Mouse (Mus musculus): ENCODE data around the gene Chrm1. TPM values are rescaled to one million over a fixed set of nuclear protein-coding genes. Genes with fewer than 3 reads are reported as not detected.

Gene Chrm1
- polyA plus RNA-seq, 1 experiment from 2014 or later = not detected

DNA sequence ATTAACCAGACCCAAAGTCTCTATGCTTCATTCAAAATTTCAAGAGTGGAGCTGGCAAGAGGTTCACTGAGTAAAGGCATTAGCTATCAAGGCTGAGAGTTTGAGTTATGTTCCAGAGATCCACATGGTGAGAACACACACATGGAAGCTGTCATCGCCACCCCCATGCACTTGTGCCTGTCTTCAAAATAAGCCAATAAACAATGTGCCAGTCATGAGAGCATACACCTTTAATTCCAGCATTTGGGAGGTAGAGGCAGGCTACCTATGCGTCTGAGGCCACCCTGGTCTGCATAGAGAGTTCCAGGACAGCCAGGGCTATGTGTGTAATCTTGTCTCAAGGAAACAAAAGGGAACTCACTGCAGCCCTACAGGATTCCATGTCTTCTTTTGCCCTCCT lies 20.0 kb downstream of the Chrm1 start:
- Histone ChIP-seq H3K4me3 (no peak overlapping the region), H3K4me2 (no peak overlapping the region), H3K9ac (no peak overlapping the region), H3K27ac (ENCODE audit: poor library complexity, severe bottlenecking) (no peak overlapping the region), H3K4me1 (replicated peaks) (0 out of 2 replicates have a peak, but pooled peaks cover 11% of the 10 kb centered on the region), H3K36me3 (no peaks in the 10 kb centered on the region), H3K9me3 (replicated peaks) (no peaks in the 10 kb centered on the region), H3K27me3 (replicated peaks) (0 out of 2 replicates have a peak, but pooled peaks cover 9% of the 10 kb centered on the region)
- 77% methylated on average over 2 of the region's 2 CpGs for WGBS
- ATAC-seq (ENCODE audit: insufficient number of reproducible peaks, low FRiP score) = no peak

- no peak overlapping the region for H3K4me3 ChIP-seq
- H3K4me1 ChIP-seq (replicated peaks) = no peaks in the 10 kb centered on the region
- H3K27ac ChIP-seq (ENCODE audit: poor library complexity, severe bottlenecking) = no peak overlapping the region
- 61% methylated on average over 9 of the region's 9 CpGs for WGBS
- ATAC-seq (ENCODE audit: insufficient number of reproducible peaks, low FRiP score) = no peak
- no peaks in the 10 kb centered on the region for H3K36me3 ChIP-seq
- no peaks in the 10 kb centered on the region for H3K27me3 ChIP-seq (replicated peaks)
- no peaks in the 10 kb centered on the region for H3K9me3 ChIP-seq (replicated peaks)
- H3K9ac ChIP-seq = no peak overlapping the region
- no peak overlapping the region for H3K4me2 ChIP-seq
These were observed 28.4 kb downstream of the Chrm1 start for GRCm38 (mm10) chr19:8691871-8692539.

DNA sequence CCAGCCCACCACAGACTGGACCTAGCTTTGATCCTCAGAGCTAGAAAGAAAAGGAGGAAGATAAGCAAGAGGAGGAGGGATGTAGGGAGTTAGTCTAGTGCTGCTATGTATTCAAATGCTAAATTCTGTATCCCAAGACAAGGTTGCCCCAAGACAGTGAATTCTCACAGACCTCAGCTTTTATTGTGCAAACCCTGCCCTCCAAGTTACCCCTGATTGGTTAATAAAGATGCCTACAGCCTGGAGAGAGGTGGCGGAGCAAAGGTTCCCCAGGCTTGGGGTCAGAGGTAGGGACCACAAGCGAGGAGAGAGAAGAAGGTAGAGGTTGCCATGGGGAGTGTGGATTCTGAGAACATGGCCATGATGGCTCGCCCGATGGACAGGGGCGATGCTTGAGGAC lies 29.2 kb downstream of the Chrm1 start:
- H3K27me3 ChIP-seq (replicated peaks) = no peaks in the 10 kb centered on the region
- no peaks in the 10 kb centered on the region for H3K4me1 ChIP-seq (replicated peaks)
- no peak overlapping the region for H3K27ac ChIP-seq (ENCODE audit: poor library complexity, severe bottlenecking)
- no peak overlapping the region for H3K4me2 ChIP-seq
- H3K9me3 ChIP-seq (replicated peaks) = no peaks in the 10 kb centered on the region
- 77% methylated on average over 5 of the region's 5 CpGs for WGBS
- no peak for ATAC-seq (ENCODE audit: insufficient number of reproducible peaks, low FRiP score)
- H3K36me3 ChIP-seq = no peaks in the 10 kb centered on the region
- no peak overlapping the region for H3K4me3 ChIP-seq
- H3K9ac ChIP-seq = no peak overlapping the region

DNA sequence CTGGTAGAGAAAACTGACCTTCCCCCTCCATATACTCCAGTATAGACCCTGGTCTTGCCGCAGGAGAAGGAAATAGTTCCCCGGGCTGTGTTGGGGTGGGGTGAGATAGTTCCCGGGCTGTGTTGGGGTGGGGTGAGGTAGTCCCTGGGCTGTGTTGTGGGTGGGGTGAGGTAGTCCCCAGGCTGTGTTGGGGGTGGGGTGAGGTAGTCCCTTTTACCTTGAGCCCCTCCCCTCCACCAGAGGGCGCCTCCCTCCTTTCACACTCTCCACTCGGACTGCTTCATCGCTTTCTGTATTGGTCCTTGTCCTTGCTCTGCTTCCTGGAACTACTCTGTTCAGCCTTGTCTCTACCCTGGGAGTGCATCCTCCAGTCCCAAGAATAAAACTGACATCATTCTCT lies 31.7 kb downstream of the Chrm1 start:
- H3K4me3 ChIP-seq = no peak overlapping the region
- H3K9ac ChIP-seq = no peak overlapping the region
- no peak overlapping the region for H3K4me2 ChIP-seq
- H3K4me1 ChIP-seq (replicated peaks) = no peaks in the 10 kb centered on the region
- 38% methylated on average over 5 of the region's 6 CpGs for WGBS
- no peak overlapping the region for H3K27ac ChIP-seq (ENCODE audit: poor library complexity, severe bottlenecking)
- no peaks in the 10 kb centered on the region for H3K27me3 ChIP-seq (replicated peaks)
- no peaks in the 10 kb centered on the region for H3K9me3 ChIP-seq (replicated peaks)
- no peaks in the 10 kb centered on the region for H3K36me3 ChIP-seq
- ATAC-seq (ENCODE audit: insufficient number of reproducible peaks, low FRiP score) = peak; percentile 79

GRCm38 (mm10) chr19:8699652-8700051 lies 36.1 kb downstream of the Chrm1 start:
- no peak for ATAC-seq (ENCODE audit: insufficient number of reproducible peaks, low FRiP score)
- H3K4me3 ChIP-seq = no peak overlapping the region

GRCm38 (mm10) chr19:8702458-8702857 lies 38.9 kb downstream of the Chrm1 start:
- 57% methylated on average over 3 of the region's 3 CpGs for WGBS
- ATAC-seq (ENCODE audit: insufficient number of reproducible peaks, low FRiP score) = no peak
- H3K9ac ChIP-seq = no peak overlapping the region
- H3K36me3 ChIP-seq = peaks cover 11% of the 10 kb centered on the region
- no peaks in the 10 kb centered on the region for H3K4me1 ChIP-seq (replicated peaks)
- no peak overlapping the region for H3K27ac ChIP-seq (ENCODE audit: poor library complexity, severe bottlenecking)
- no peak overlapping the region for H3K4me3 ChIP-seq
- no peaks in the 10 kb centered on the region for H3K9me3 ChIP-seq (replicated peaks)
- no peak overlapping the region for H3K4me2 ChIP-seq
- H3K27me3 ChIP-seq (replicated peaks) = no peaks in the 10 kb centered on the region

More at GRCm38 (mm10) chr19:8699652-8700051, 36.1 kb downstream of the Chrm1 start:
- no peaks in the 10 kb centered on the region for H3K36me3 ChIP-seq
- H3K9ac ChIP-seq = no peak overlapping the region
- 71% methylated on average over 9 of the region's 9 CpGs for WGBS
- H3K4me1 ChIP-seq (replicated peaks) = no peaks in the 10 kb centered on the region
- H3K9me3 ChIP-seq (replicated peaks) = no peaks in the 10 kb centered on the region
- H3K27me3 ChIP-seq (replicated peaks) = no peaks in the 10 kb centered on the region
- H3K4me2 ChIP-seq = no peak overlapping the region
- no peak overlapping the region for H3K27ac ChIP-seq (ENCODE audit: poor library complexity, severe bottlenecking)

- no peak for ATAC-seq (ENCODE audit: insufficient number of reproducible peaks, low FRiP score)
- Histone ChIP-seq H3K27me3 (replicated peaks) (no peaks in the 10 kb centered on the region), H3K36me3 (peaks cover 22% of the 10 kb centered on the region), H3K9ac (no peak overlapping the region), H3K4me2 (no peak overlapping the region), H3K4me3 (no peak overlapping the region), H3K4me1 (replicated peaks) (no peaks in the 10 kb centered on the region), H3K27ac (ENCODE audit: poor library complexity, severe bottlenecking) (no peak overlapping the region), H3K9me3 (replicated peaks) (no peaks in the 10 kb centered on the region)
- 56% methylated on average over 4 of the region's 4 CpGs for WGBS
These were observed 40.0 kb downstream of the Chrm1 start for GRCm38 (mm10) chr19:8703571-8703970.

GRCm38 (mm10) chr19:8705026-8705708 lies 41.6 kb downstream of the Chrm1 start:
- Histone ChIP-seq H3K9ac (no peak overlapping the region), H3K27ac (ENCODE audit: poor library complexity, severe bottlenecking) (no peak overlapping the region), H3K36me3 (peaks cover 38% of the 10 kb centered on the region), H3K4me1 (replicated peaks) (0 out of 2 replicates have a peak, but pooled peaks cover under 1% of the 10 kb centered on the region), H3K4me2 (no peak overlapping the region), H3K9me3 (replicated peaks) (no peaks in the 10 kb centered on the region), H3K27me3 (replicated peaks) (no peaks in the 10 kb centered on the region), H3K4me3 (no peak overlapping the region)
- ATAC-seq (ENCODE audit: insufficient number of reproducible peaks, low FRiP score) = no peak
- 75% methylated on average over 6 of the region's 6 CpGs for WGBS

- Histone ChIP-seq H3K4me2 (no peak overlapping the region), H3K4me3 (no peak overlapping the region), H3K27ac (ENCODE audit: poor library complexity, severe bottlenecking) (no peak overlapping the region), H3K36me3 (peaks cover 48% of the 10 kb centered on the region), H3K27me3 (replicated peaks) (no peaks in the 10 kb centered on the region), H3K4me1 (replicated peaks) (0 out of 2 replicates have a peak, but pooled peaks cover 6% of the 10 kb centered on the region), H3K9me3 (replicated peaks) (no peaks in the 10 kb centered on the region), H3K9ac (no peak overlapping the region)
- 87% methylated on average over 7 of the region's 7 CpGs for WGBS
- ATAC-seq (ENCODE audit: insufficient number of reproducible peaks, low FRiP score) = no peak
These were observed 42.6 kb downstream of the Chrm1 start for GRCm38 (mm10) chr19:8706132-8706667.

DNA sequence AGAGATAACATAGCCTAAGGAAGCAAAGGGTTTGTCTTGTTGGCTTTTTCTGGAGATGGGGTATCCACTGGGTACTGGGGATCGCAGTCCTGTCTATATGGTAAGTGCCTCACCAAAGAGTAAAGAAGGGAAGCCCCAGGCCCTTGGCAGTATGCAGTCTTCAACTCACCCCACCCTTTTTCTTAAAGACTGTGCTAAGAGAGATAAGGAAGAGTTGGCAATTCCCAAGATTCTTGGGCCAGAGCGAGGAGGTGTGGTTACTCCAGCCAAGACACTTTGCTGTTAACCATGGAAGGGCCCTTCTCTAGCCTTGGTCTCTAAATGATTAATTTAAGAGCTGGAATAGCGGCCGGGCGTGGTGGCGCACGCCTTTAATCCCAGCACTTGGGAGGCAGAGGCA lies 43.3 kb downstream of the Chrm1 start:
- H3K4me2 ChIP-seq = no peak overlapping the region
- peaks cover 54% of the 10 kb centered on the region for H3K36me3 ChIP-seq
- peaks cover 12% of the 10 kb centered on the region for H3K4me1 ChIP-seq (replicated peaks)
- H3K9ac ChIP-seq = no peak overlapping the region
- H3K27ac ChIP-seq (ENCODE audit: poor library complexity, severe bottlenecking) = no peak overlapping the region
- no peaks in the 10 kb centered on the region for H3K9me3 ChIP-seq (replicated peaks)
- no peak overlapping the region for H3K4me3 ChIP-seq
- no peak for ATAC-seq (ENCODE audit: insufficient number of reproducible peaks, low FRiP score)
- H3K27me3 ChIP-seq (replicated peaks) = no peaks in the 10 kb centered on the region
- WGBS = 90% methylated on average over 7 of the region's 7 CpGs

GRCm38 (mm10) chr19:8708954-8709353 lies 45.4 kb downstream of the Chrm1 start:
- 93% methylated on average over 8 of the region's 8 CpGs for WGBS
- Histone ChIP-seq H3K27ac (ENCODE audit: poor library complexity, severe bottlenecking) (no peak overlapping the region), H3K9me3 (replicated peaks) (no peaks in the 10 kb centered on the region), H3K27me3 (replicated peaks) (no peaks in the 10 kb centered on the region), H3K9ac (no peak overlapping the region), H3K4me2 (no peak overlapping the region), H3K4me3 (no peak overlapping the region), H3K4me1 (replicated peaks) (peaks cover 20% of the 10 kb centered on the region), H3K36me3 (peaks cover 57% of the 10 kb centered on the region)
- no peak for ATAC-seq (ENCODE audit: insufficient number of reproducible peaks, low FRiP score)
